In genomic region chr1:139255581-139255980, GRCm38 (mm10) we compare ENCODE assay signal across 26 mouse cellular contexts.
A peak's percentile ranks its signal among the peaks of the same experiment; 100 is the strongest.
DNase-seq lines count a peak whose midpoint lies in the region; ATAC-seq lines count a peak whose summit lies in the region.
"Had no signal": no experiment of that assay in that cellular context is flagged by ENCODE, and none has a peak within 500 bp of the region (broad histone marks: within the 10 kb centered on the region; RNA-seq: fewer than 3 reads in every experiment).

No protein-coding gene starts in this region.

- no peak overlapping the region for H3K4me2 ChIP-seq in embryonic facial prominence, embryonic 12.5 days (replicated peaks)
- H3K4me2 ChIP-seq in embryonic facial prominence, embryonic 14.5 days (ENCODE audit: low read depth, low read length), result no peak overlapping the region
- no peak overlapping the region for H3K4me2 ChIP-seq in forebrain, embryonic 13.5 days
- H3K4me2 ChIP-seq: embryonic facial prominence, embryonic 13.5 days had no signal

- ATAC-seq in embryonic facial prominence, embryonic 12.5 days (ENCODE audit: insufficient number of reproducible peaks, insufficient read depth, low FRiP score, low TSS enrichment), result 0 out of 2 replicates have a peak, but pooled peaks have one; percentile 22
- ATAC-seq in embryonic facial prominence, embryonic 14.5 days (ENCODE audit: low read depth), result no peak
- no peak for ATAC-seq in forebrain, embryonic 13.5 days
- ATAC-seq: activated CD4-positive, CD25-positive, alpha-beta regulatory T cell, adult 4 months; CD4-positive, CD25-positive, alpha-beta regulatory T cell, adult 4 months; forebrain, embryonic 14.5 days; forebrain, embryonic 16.5 days; Patski had no signal

- no peak overlapping the region for H3K27ac ChIP-seq in embryonic facial prominence, embryonic 12.5 days
- H3K27ac ChIP-seq in embryonic facial prominence, embryonic 10.5 days (replicated peaks), result no peak overlapping the region
- no peak overlapping the region for H3K27ac ChIP-seq in embryonic facial prominence, embryonic 14.5 days (replicated peaks; ENCODE audit: low read depth, low read length)
- no peak overlapping the region for H3K27ac ChIP-seq in forebrain, embryonic 13.5 days
- H3K27ac ChIP-seq: embryonic facial prominence, embryonic 13.5 days had no signal

- no peak overlapping the region for H3K4me3 ChIP-seq in embryonic facial prominence, embryonic 12.5 days
- H3K4me3 ChIP-seq in embryonic facial prominence, embryonic 10.5 days, result no peak overlapping the region
- no peak overlapping the region for H3K4me3 ChIP-seq in embryonic facial prominence, embryonic 14.5 days (ENCODE audit: low read depth, low read length)
- no peak overlapping the region for H3K4me3 ChIP-seq in forebrain, embryonic 13.5 days
- H3K4me3 ChIP-seq: embryonic facial prominence, embryonic 13.5 days had no signal

- 0 out of 2 replicates have a peak, but pooled peaks cover 4% of the 10 kb centered on the region for H3K4me1 ChIP-seq in embryonic facial prominence, embryonic 12.5 days
- no peaks in the 10 kb centered on the region for H3K4me1 ChIP-seq in embryonic facial prominence, embryonic 10.5 days
- no peaks in the 10 kb centered on the region for H3K4me1 ChIP-seq in embryonic facial prominence, embryonic 14.5 days (ENCODE audit: control insufficient read depth, insufficient read depth, low read length)
- H3K4me1 ChIP-seq in forebrain, embryonic 13.5 days, result no peaks in the 10 kb centered on the region
- H3K4me1 ChIP-seq: embryonic facial prominence, embryonic 13.5 days had no signal

- no peaks in the 10 kb centered on the region for H3K36me3 ChIP-seq in embryonic facial prominence, embryonic 12.5 days
- no peaks in the 10 kb centered on the region for H3K36me3 ChIP-seq in embryonic facial prominence, embryonic 10.5 days (replicated peaks)
- H3K36me3 ChIP-seq in embryonic facial prominence, embryonic 14.5 days (ENCODE audit: control insufficient read depth, insufficient read depth, low read length), result no peaks in the 10 kb centered on the region
- no peaks in the 10 kb centered on the region for H3K36me3 ChIP-seq in forebrain, embryonic 13.5 days (ENCODE audit: poor library complexity, severe bottlenecking)
- H3K36me3 ChIP-seq: embryonic facial prominence, embryonic 13.5 days had no signal

- no peak for DNase-seq in embryonic facial prominence, embryonic 10.5 days (ENCODE audit: low spot score)
- peak; percentile 83 for DNase-seq in retina, adult 2 months (ENCODE audit: low read depth, low spot score)
- DNase-seq in retina, embryonic 14.5 days (ENCODE audit: low spot score), result no peak
- peak; percentile 20 for DNase-seq in embryonic facial prominence, embryonic 14.5 days (ENCODE audit: low spot score)
- DNase-seq in retina, postnatal 7 days (ENCODE audit: low read depth, low spot score), result peak; percentile 45
- DNase-seq in right cerebral cortex, adult 18-20 months, result no peak
- DNase-seq: adrenal gland, adult 8-10 months; adrenal gland, postnatal 14 days; adrenal gland, postnatal 36 days; B cell, adult 2 months; cerebellum, adult 11 months; cerebellum, adult 18-20 months; cerebellum, adult 8-10 months; cerebellum, adult 9-11 months; cerebellum, postnatal 14 days; cerebellum, postnatal 36 days; embryo, embryonic 11 days had no signal

- 63% methylated on average over 7 of the region's 7 CpGs for WGBS in embryonic facial prominence, embryonic 12.5 days
- 80% methylated on average over 7 of the region's 7 CpGs for WGBS in embryonic facial prominence, embryonic 10.5 days
- 54% methylated on average over 7 of the region's 7 CpGs for WGBS in embryonic facial prominence, embryonic 14.5 days
- 74% methylated on average over 7 of the region's 7 CpGs for WGBS in forebrain, embryonic 13.5 days

- H3K9ac ChIP-seq in embryonic facial prominence, embryonic 12.5 days, result no peak overlapping the region
- H3K9ac ChIP-seq in embryonic facial prominence, embryonic 14.5 days (ENCODE audit: low read depth, low read length), result no peak overlapping the region
- H3K9ac ChIP-seq in forebrain, embryonic 13.5 days, result no peak overlapping the region
- H3K9ac ChIP-seq: embryonic facial prominence, embryonic 13.5 days had no signal

- H3K27me3 ChIP-seq in embryonic facial prominence, embryonic 12.5 days, result no peaks in the 10 kb centered on the region
- no peaks in the 10 kb centered on the region for H3K27me3 ChIP-seq in embryonic facial prominence, embryonic 10.5 days (replicated peaks; ENCODE audit: low read depth, poor library complexity, severe bottlenecking)
- H3K27me3 ChIP-seq in embryonic facial prominence, embryonic 14.5 days (replicated peaks; ENCODE audit: control insufficient read depth, insufficient read depth, low read length), result no peaks in the 10 kb centered on the region
- H3K27me3 ChIP-seq in forebrain, embryonic 13.5 days, result no peaks in the 10 kb centered on the region
- H3K27me3 ChIP-seq: CH12.LX; embryonic facial prominence, embryonic 13.5 days had no signal

- no peaks in the 10 kb centered on the region for H3K9me3 ChIP-seq in embryonic facial prominence, embryonic 12.5 days
- H3K9me3 ChIP-seq in embryonic facial prominence, embryonic 10.5 days, result no peaks in the 10 kb centered on the region
- no peaks in the 10 kb centered on the region for H3K9me3 ChIP-seq in embryonic facial prominence, embryonic 14.5 days (ENCODE audit: control insufficient read depth, low read length)
- H3K9me3 ChIP-seq in forebrain, embryonic 13.5 days (replicated peaks), result no peaks in the 10 kb centered on the region
- H3K9me3 ChIP-seq: embryonic facial prominence, embryonic 13.5 days had no signal

Comparison
In these comparisons a context has a peak if more than half of its experiments do, and no peak if none do; other contexts are left out.
1. DNase-seq: peak in retina, adult 2 months (single experiment), embryonic facial prominence, embryonic 14.5 days (single experiment) and retina, postnatal 7 days (single experiment); none in embryonic facial prominence, embryonic 10.5 days (single experiment), retina, embryonic 14.5 days (single experiment) and right cerebral cortex, adult 18-20 months (single experiment).